18 mouse cellular contexts compared by ENCODE assay signal in the genomic region with DNA sequence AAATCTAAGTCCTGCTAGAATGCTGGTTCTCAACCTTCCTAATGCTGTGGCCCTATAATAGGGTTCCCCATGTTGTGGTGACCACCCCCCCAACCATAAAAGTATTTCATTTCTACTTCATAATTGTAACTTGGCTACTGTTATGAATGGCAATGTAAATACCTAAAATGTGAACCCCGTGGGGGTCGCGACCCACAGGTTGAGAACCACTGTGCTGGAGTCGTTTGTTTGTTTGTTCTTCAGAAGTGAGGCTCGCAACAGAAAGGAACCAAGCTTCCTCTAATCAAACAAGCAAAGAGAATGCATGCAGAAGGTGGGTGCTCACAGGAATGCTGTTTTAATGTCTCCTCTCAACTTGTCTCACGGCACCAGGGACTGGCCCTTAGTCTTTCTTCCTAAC.
"Had no signal": no experiment of that assay in that cellular context is flagged by ENCODE, and none has a peak within 500 bp of the region (broad histone marks: within the 10 kb centered on the region; RNA-seq: fewer than 3 reads in every experiment).

No protein-coding gene starts in this region.

- DNase-seq: lung, adult 18-20 months; lung, embryonic 14.5 days; lung, postnatal 10 days; lung, postnatal 4 days; retina, postnatal 1 day; right cerebral cortex, adult 18-20 months; right cerebral cortex, postnatal 14 days; thymus, adult 2 months; thymus, postnatal 25 days; thymus, postnatal 4 days had no signal

- H3K9ac ChIP-seq: lung, embryonic 14.5 days; midbrain, embryonic 12.5 days; neural tube, embryonic 13.5 days; neural tube, embryonic 15.5 days; stomach, embryonic 15.5 days had no signal

- H3K4me3 ChIP-seq: midbrain, embryonic 10.5 days; midbrain, embryonic 12.5 days; myocyte; neural tube, embryonic 13.5 days; neural tube, embryonic 15.5 days; stomach, embryonic 15.5 days had no signal

- ATAC-seq: midbrain, embryonic 16.5 days had no signal

- H3K36me3 ChIP-seq: midbrain, embryonic 10.5 days; midbrain, embryonic 12.5 days; neural tube, embryonic 13.5 days; neural tube, embryonic 15.5 days; stomach, embryonic 15.5 days had no signal

- H3K27ac ChIP-seq: midbrain, embryonic 10.5 days; midbrain, embryonic 12.5 days; neural tube, embryonic 13.5 days; neural tube, embryonic 15.5 days; stomach, embryonic 15.5 days; stomach, postnatal 0 days had no signal

- H3K4me2 ChIP-seq: lung, embryonic 14.5 days; midbrain, embryonic 12.5 days; neural tube, embryonic 15.5 days had no signal

- H3K27me3 ChIP-seq: midbrain, embryonic 12.5 days; neural tube, embryonic 13.5 days; neural tube, embryonic 15.5 days; stomach, embryonic 15.5 days had no signal

- H3K9me3 ChIP-seq: midbrain, embryonic 10.5 days; midbrain, embryonic 12.5 days; neural tube, embryonic 13.5 days; neural tube, embryonic 15.5 days; stomach, embryonic 15.5 days had no signal

- H3K4me1 ChIP-seq: midbrain, embryonic 10.5 days; midbrain, embryonic 12.5 days; neural tube, embryonic 13.5 days; neural tube, embryonic 15.5 days; stomach, embryonic 15.5 days had no signal
